Mouse (Mus musculus) megakaryocyte, embryonic 14.5 days (primary cell): Measurements from ENCODE around the gene Gramd1b.

Source experiments
- FLI1 ChIP-seq: IDR thresholded peaks from 2 replicates; pipeline ENCODE4 v1.6.1; 2012; ENCODE audit warnings: low read length, inconsistent platforms, mixed read lengths
- GATA1 ChIP-seq: IDR thresholded peaks from 3 replicates; pipeline ENCODE4 v1.6.1; 2012; ENCODE audit warnings: mixed read lengths, low read length, inconsistent platforms, borderline replicate concordance

- TF ChIP-seq GATA1 (no peak), FLI1 (no peak)
These were observed 21.7 kb downstream of the Gramd1b start for GRCm38 (mm10) chr9:40509479-40509878.
